Mouse (Mus musculus) kidney, adult 2 months (tissue): ENCODE measurements around the gene Olfr1318.

Source experiments
- CTCF ChIP-seq: fragments of 200-500 bp; conservative IDR thresholded peaks from 2 replicates; pipeline ENCODE4 v1.5.1; 2011; ENCODE audit warnings: low read depth, mild to moderate bottlenecking, control low read depth, low read length, moderate library complexity, mixed read lengths; ENCODE audit not compliant: insufficient read depth, insufficient read length
- POLR2A ChIP-seq: fragments of 200-500 bp; IDR thresholded peaks from one replicate; pipeline ENCODE4 v1.6.1; 2011; ENCODE audit warnings: low read depth, low read length, control low read depth

- TF ChIP-seq POLR2A, result no peak
- no peak for TF ChIP-seq CTCF
These were observed 38.7 kb upstream of the Olfr1318 start, which contains the start of gene Olfr1315-ps1 for GRCm38 (mm10) chr2:112115340-112115739.
